Mouse (Mus musculus): Measurements from ENCODE around the gene Gtpbp1. TPM values are rescaled to one million over a fixed set of nuclear protein-coding genes. Genes with fewer than 3 reads are reported as not detected.

Gene Gtpbp1
- not detected in 2 replicates for polyA plus RNA-seq (2012; ENCODE audit: insufficient read depth, insufficient read length, low replicate concordance, missing spikeins)

GRCm38 (mm10) chr15:79690426-79691022 is at the start of gene Gtpbp1:
Gene Gtpbp1 (plus strand): TSS chr15:79690845.
- no peak for TF ChIP-seq CTCF (IDR thresholded peaks at IDR 0.05; ENCODE audit: insufficient read depth, low read depth, low read length)
- TF ChIP-seq POLR2A (IDR thresholded peaks at IDR 0.05; ENCODE audit: insufficient read depth, low read depth, low read length), result peak; percentile 55
- Histone ChIP-seq H3K4me3 (ENCODE audit: insufficient read depth, low read depth, low read length) (peak within 1 kb of the TSS; percentile 83), H3K27ac (ENCODE audit: insufficient read depth, low read depth, low read length) (0 out of 2 replicates have a peak within 1 kb of the TSS, but pooled peaks have one; percentile 29), H3K4me1 (ENCODE audit: control insufficient read depth, insufficient read depth, low read length) (peaks cover 16% of the 10 kb centered on the region)
- WGBS, result under 1% methylated on average over 45 of the region's 45 CpGs

- TF ChIP-seq POLR2A (IDR thresholded peaks at IDR 0.05; ENCODE audit: insufficient read depth, low read depth, low read length) (no peak), CTCF (IDR thresholded peaks at IDR 0.05; ENCODE audit: insufficient read depth, low read depth, low read length) (no peak)
- H3K4me1 ChIP-seq (ENCODE audit: control insufficient read depth, insufficient read depth, low read length), result peaks cover 4% of the 10 kb centered on the region; the same call in 1 of the 2 replicates
- 53% methylated on average over 12 of the region's 12 CpGs for WGBS
- no peak overlapping the region for H3K27ac ChIP-seq (ENCODE audit: insufficient read depth, low read depth, low read length)
- H3K4me3 ChIP-seq (ENCODE audit: insufficient read depth, low read depth, low read length), result no peak overlapping the region
Measured at GRCm38 (mm10) chr15:79641135-79641817, 49.4 kb upstream of the Gtpbp1 start.

- Histone ChIP-seq H3K4me1 (ENCODE audit: control insufficient read depth, insufficient read depth, low read length) (peaks cover 8% of the 10 kb centered on the region; the same call in 1 of the 2 replicates), H3K4me3 (ENCODE audit: insufficient read depth, low read depth, low read length) (no peak overlapping the region), H3K27ac (ENCODE audit: insufficient read depth, low read depth, low read length) (no peak overlapping the region)
- 85% methylated on average over 2 of the region's 2 CpGs for WGBS
- TF ChIP-seq POLR2A (IDR thresholded peaks at IDR 0.05; ENCODE audit: insufficient read depth, low read depth, low read length), result no peak
- no peak for TF ChIP-seq CTCF (IDR thresholded peaks at IDR 0.05; ENCODE audit: insufficient read depth, low read depth, low read length)
Measured at GRCm38 (mm10) chr15:79645483-79645882, 45.2 kb upstream of the Gtpbp1 start.

GRCm38 (mm10) chr15:79648130-79648529 is 42.5 kb upstream of the Gtpbp1 start:
- TF ChIP-seq POLR2A (IDR thresholded peaks at IDR 0.05; ENCODE audit: insufficient read depth, low read depth, low read length) (no peak), CTCF (IDR thresholded peaks at IDR 0.05; ENCODE audit: insufficient read depth, low read depth, low read length) (no peak)
- WGBS, result 67% methylated on average over 12 of the region's 12 CpGs
- Histone ChIP-seq H3K4me3 (ENCODE audit: insufficient read depth, low read depth, low read length) (no peak overlapping the region), H3K4me1 (ENCODE audit: control insufficient read depth, insufficient read depth, low read length) (peaks cover 5% of the 10 kb centered on the region; the same call in 1 of the 2 replicates), H3K27ac (ENCODE audit: insufficient read depth, low read depth, low read length) (no peak overlapping the region)

- TF ChIP-seq CTCF (IDR thresholded peaks at IDR 0.05; ENCODE audit: insufficient read depth, low read depth, low read length) (no peak), POLR2A (IDR thresholded peaks at IDR 0.05; ENCODE audit: insufficient read depth, low read depth, low read length) (no peak)
- H3K4me1 ChIP-seq (ENCODE audit: control insufficient read depth, insufficient read depth, low read length), result peaks cover 5% of the 10 kb centered on the region; the same call in 1 of the 2 replicates
- H3K27ac ChIP-seq (ENCODE audit: insufficient read depth, low read depth, low read length), result no peak overlapping the region
- H3K4me3 ChIP-seq (ENCODE audit: insufficient read depth, low read depth, low read length), result no peak overlapping the region
Measured at GRCm38 (mm10) chr15:79650569-79650968, 40.1 kb upstream of the Gtpbp1 start.

GRCm38 (mm10) chr15:79651481-79651880 is 39.2 kb upstream of the Gtpbp1 start:
- Histone ChIP-seq H3K4me3 (ENCODE audit: insufficient read depth, low read depth, low read length) (no peak overlapping the region), H3K27ac (ENCODE audit: insufficient read depth, low read depth, low read length) (no peak overlapping the region), H3K4me1 (ENCODE audit: control insufficient read depth, insufficient read depth, low read length) (peaks cover 8% of the 10 kb centered on the region)
- WGBS, result 75% methylated on average over 4 of the region's 4 CpGs
- TF ChIP-seq CTCF (IDR thresholded peaks at IDR 0.05; ENCODE audit: insufficient read depth, low read depth, low read length) (peak; percentile 55), POLR2A (IDR thresholded peaks at IDR 0.05; ENCODE audit: insufficient read depth, low read depth, low read length) (no peak)

GRCm38 (mm10) chr15:79656451-79656850 is 34.2 kb upstream of the Gtpbp1 start:
- Histone ChIP-seq H3K27ac (ENCODE audit: insufficient read depth, low read depth, low read length) (peak overlapping the region; percentile 91), H3K4me1 (ENCODE audit: control insufficient read depth, insufficient read depth, low read length) (peaks cover 14% of the 10 kb centered on the region), H3K4me3 (ENCODE audit: insufficient read depth, low read depth, low read length) (0 out of 2 replicates have a peak overlapping the region, but pooled peaks have one; percentile 3)
- TF ChIP-seq CTCF (IDR thresholded peaks at IDR 0.05; ENCODE audit: insufficient read depth, low read depth, low read length), result no peak
- TF ChIP-seq POLR2A (IDR thresholded peaks at IDR 0.05; ENCODE audit: insufficient read depth, low read depth, low read length), result no peak
- 37% methylated on average over 14 of the region's 14 CpGs for WGBS

- Histone ChIP-seq H3K4me1 (ENCODE audit: control insufficient read depth, insufficient read depth, low read length) (peaks cover 14% of the 10 kb centered on the region), H3K27ac (ENCODE audit: insufficient read depth, low read depth, low read length) (peak overlapping the region; percentile 99), H3K4me3 (ENCODE audit: insufficient read depth, low read depth, low read length) (peak overlapping the region; percentile 69)
- no peak for TF ChIP-seq POLR2A (IDR thresholded peaks at IDR 0.05; ENCODE audit: insufficient read depth, low read depth, low read length)
- peak; percentile 29; the same call in 1 of the 2 replicates for TF ChIP-seq CTCF (IDR thresholded peaks at IDR 0.05; ENCODE audit: insufficient read depth, low read depth, low read length)
- 1% methylated on average over 16 of the region's 16 CpGs for WGBS
Measured at GRCm38 (mm10) chr15:79657837-79658530, 32.7 kb upstream of the Gtpbp1 start.
